Mouse (Mus musculus) forebrain, embryonic 14.5 days (tissue): Measurements from ENCODE around the gene Ntn1. TPM values are rescaled to one million over a fixed set of nuclear protein-coding genes. Genes with fewer than 3 reads are reported as not detected.

Experiments
- ATAC-seq: fragments of 200-750 bp; cut with Nextera tagmentation; 2 replicates; pipeline ENCODE4 v1.8.0; 2017; ENCODE audit warnings: mild to moderate bottlenecking, moderate library complexity
- DNase-seq: peaks from one replicate; pipeline ENCODE4 v3.0.0-alpha.2; 2015; ENCODE audit warnings: low spot score
- H3K27ac ChIP-seq: fragments of 300-500 bp; sonication (generic); 2 replicates; pipeline ENCODE4 v1.5.1; 2014; ENCODE audit warnings: low read depth, mild to moderate bottlenecking, control low read depth, low read length, moderate library complexity
- H3K27me3 ChIP-seq: fragments of 300-500 bp; sonication (generic); replicated peaks from 2 replicates; pipeline ENCODE4 v1.6.1; 2014; ENCODE audit warnings: low read length, control low read depth, mixed read lengths; ENCODE audit not compliant: control insufficient read depth, insufficient read depth
- H3K36me3 ChIP-seq: fragments of 300-500 bp; sonication (generic); 2 replicates; pipeline ENCODE4 v1.6.1; 2014; ENCODE audit warnings: low read length, control low read depth; ENCODE audit not compliant: control insufficient read depth, insufficient read depth
- H3K4me1 ChIP-seq: fragments of 300-500 bp; sonication (generic); 2 replicates; pipeline ENCODE4 v1.6.1; 2014; ENCODE audit warnings: antibody characterized with exemption, low read length, control low read depth; ENCODE audit not compliant: control insufficient read depth, insufficient read depth
- H3K4me2 ChIP-seq: fragments of 300-500 bp; sonication (generic); 2 replicates; pipeline ENCODE4 v1.6.1; 2014; ENCODE audit warnings: mild to moderate bottlenecking, control low read depth, low read length
- H3K4me3 ChIP-seq: fragments of 300-500 bp; sonication (generic); 2 replicates; pipeline ENCODE4 v1.5.1; 2014; ENCODE audit warnings: low read depth, low read length, control low read depth
- H3K9ac ChIP-seq: fragments of 300-500 bp; sonication (generic); 2 replicates; pipeline ENCODE4 v1.6.1; 2014; ENCODE audit warnings: mild to moderate bottlenecking, low read length, control low read depth, moderate library complexity
- H3K9me3 ChIP-seq: fragments of 300-500 bp; sonication (generic); replicated peaks from 2 replicates; pipeline ENCODE4 v1.6.1; 2016; ENCODE audit warnings: low read length, control low read depth, mixed read lengths; ENCODE audit not compliant: control insufficient read depth
- WGBS: fragments of 180-500 bp; shearing (Covaris S2); extraction: QIAGEN DNeasy Blood & Tissue Kit; methylation state at CpG from one replicate; pipeline ENCODE4 v1.1.7; 2014; 5-methylcytosine and 5-hydroxymethylcytosine counted together
- polyA plus RNA-seq: library from polyadenylated mRNA; unstranded; fragments of >200 nt; fragmentation: Nextera tagmentation; extraction: Ambion mirVana; gene quantifications from 2 replicates; pipeline ENCODE4 v1.2.1, GENCODE M21; 2014

Gene Ntn1
- polyA plus RNA-seq, 1 experiment from 2014 or later: 3.5 TPM

- H3K4me3 ChIP-seq: no peak overlapping the region
- DNase-seq: peak; percentile 69
- H3K36me3 ChIP-seq: no peaks in the 10 kb centered on the region
- H3K27ac ChIP-seq: peak overlapping the region; percentile 21; the same call in 1 of the 2 replicates
- ATAC-seq: no peak; the same call in 1 of the 2 replicates
- H3K4me2 ChIP-seq: no peak overlapping the region
- no peaks in the 10 kb centered on the region for H3K9me3 ChIP-seq
- 65% methylated on average over 13 of the region's 13 CpGs for WGBS
- H3K27me3 ChIP-seq: no peaks in the 10 kb centered on the region
- H3K9ac ChIP-seq: no peak overlapping the region
- H3K4me1 ChIP-seq: no peaks in the 10 kb centered on the region
Observed at GRCm38 (mm10) chr11:68341111-68342002, 59.3 kb downstream of the Ntn1 start.

- no peaks in the 10 kb centered on the region for H3K9me3 ChIP-seq
- H3K4me1 ChIP-seq: no peaks in the 10 kb centered on the region
- H3K27ac ChIP-seq: no peak overlapping the region
- H3K36me3 ChIP-seq: no peaks in the 10 kb centered on the region
- 75% methylated on average over 3 of the region's 3 CpGs for WGBS
- H3K27me3 ChIP-seq: no peaks in the 10 kb centered on the region
- DNase-seq (no peak), ATAC-seq (no peak)
- H3K4me2 ChIP-seq: no peak overlapping the region
- H3K9ac ChIP-seq: no peak overlapping the region
- H3K4me3 ChIP-seq: no peak overlapping the region
Observed at GRCm38 (mm10) chr11:68340366-68340765, 60.3 kb downstream of the Ntn1 start.

GRCm38 (mm10) chr11:68339856-68340255, 60.8 kb downstream of the Ntn1 start:
- DNase-seq: no peak
- H3K4me2 ChIP-seq: no peak overlapping the region
- H3K4me3 ChIP-seq: no peak overlapping the region
- no peaks in the 10 kb centered on the region for H3K36me3 ChIP-seq
- no peaks in the 10 kb centered on the region for H3K9me3 ChIP-seq
- no peaks in the 10 kb centered on the region for H3K4me1 ChIP-seq
- WGBS: 93% methylated on average over 13 of the region's 13 CpGs
- H3K27me3 ChIP-seq: no peaks in the 10 kb centered on the region
- H3K27ac ChIP-seq: no peak overlapping the region
- ATAC-seq: no peak
- H3K9ac ChIP-seq: no peak overlapping the region

- Histone ChIP-seq H3K36me3 (no peaks in the 10 kb centered on the region), H3K4me3 (no peak overlapping the region), H3K4me1 (no peaks in the 10 kb centered on the region), H3K27me3 (no peaks in the 10 kb centered on the region), H3K27ac (no peak overlapping the region), H3K9me3 (no peaks in the 10 kb centered on the region), H3K4me2 (no peak overlapping the region), H3K9ac (no peak overlapping the region)
- 96% methylated on average over 7 of the region's 7 CpGs for WGBS
- ATAC-seq: no peak
- no peak for DNase-seq
Observed at GRCm38 (mm10) chr11:68339331-68339730, 61.3 kb downstream of the Ntn1 start.

- no peaks in the 10 kb centered on the region for H3K27me3 ChIP-seq
- DNase-seq (no peak), ATAC-seq (no peak)
- no peaks in the 10 kb centered on the region for H3K36me3 ChIP-seq
- 0 out of 2 replicates have a peak, but pooled peaks cover 2% of the 10 kb centered on the region for H3K9me3 ChIP-seq
- no peak overlapping the region for H3K27ac ChIP-seq
- no peaks in the 10 kb centered on the region for H3K4me1 ChIP-seq
- 89% methylated on average over 13 of the region's 13 CpGs for WGBS
- H3K4me2 ChIP-seq: no peak overlapping the region
- H3K9ac ChIP-seq: no peak overlapping the region
- H3K4me3 ChIP-seq: no peak overlapping the region
Observed at GRCm38 (mm10) chr11:68331676-68332265, 68.9 kb downstream of the Ntn1 start.

GRCm38 (mm10) chr11:68331117-68331437, 69.5 kb downstream of the Ntn1 start:
- DNase-seq (no peak), ATAC-seq (no peak)
- Histone ChIP-seq H3K9me3 (0 out of 2 replicates have a peak, but pooled peaks cover 2% of the 10 kb centered on the region), H3K4me2 (no peak overlapping the region), H3K27ac (no peak overlapping the region), H3K9ac (no peak overlapping the region), H3K27me3 (no peaks in the 10 kb centered on the region), H3K36me3 (no peaks in the 10 kb centered on the region), H3K4me1 (no peaks in the 10 kb centered on the region), H3K4me3 (no peak overlapping the region)
- WGBS: 85% methylated on average over 6 of the region's 6 CpGs

GRCm38 (mm10) chr11:68330398-68331116, 70.1 kb downstream of the Ntn1 start:
- H3K9me3 ChIP-seq: 0 out of 2 replicates have a peak, but pooled peaks cover 2% of the 10 kb centered on the region
- no peaks in the 10 kb centered on the region for H3K4me1 ChIP-seq
- H3K36me3 ChIP-seq: no peaks in the 10 kb centered on the region
- H3K4me2 ChIP-seq: no peak overlapping the region
- no peak overlapping the region for H3K4me3 ChIP-seq
- WGBS: 82% methylated on average over 10 of the region's 10 CpGs
- no peaks in the 10 kb centered on the region for H3K27me3 ChIP-seq
- 0 out of 2 replicates have a peak overlapping the region, but pooled peaks have one; percentile 5 for H3K27ac ChIP-seq
- no peak overlapping the region for H3K9ac ChIP-seq
- ATAC-seq: no peak
- DNase-seq: no peak

- 0 out of 2 replicates have a peak, but pooled peaks cover 2% of the 10 kb centered on the region for H3K9me3 ChIP-seq
- DNase-seq: no peak
- ATAC-seq: no peak
- no peaks in the 10 kb centered on the region for H3K36me3 ChIP-seq
- no peak overlapping the region for H3K4me3 ChIP-seq
- H3K9ac ChIP-seq: no peak overlapping the region
- H3K27me3 ChIP-seq: no peaks in the 10 kb centered on the region
- H3K4me1 ChIP-seq: no peaks in the 10 kb centered on the region
- whole genome bisulfite sequencing: 89% methylated on average over 2 of the region's 2 CpGs
- no peak overlapping the region for H3K4me2 ChIP-seq
- H3K27ac ChIP-seq: no peak overlapping the region
Observed at GRCm38 (mm10) chr11:68324863-68325262, 75.8 kb downstream of the Ntn1 start.
